Mouse (Mus musculus): ENCODE data around the gene Slc35a1. TPM values are rescaled to one million over a fixed set of nuclear protein-coding genes. Genes with fewer than 3 reads are reported as not detected.
A peak's percentile ranks its signal among the peaks of the same experiment; 100 is the strongest.

Slc35a1 gene
- polyA plus RNA-seq, 1 experiment from 2014 or later = 36.5 TPM

DNA sequence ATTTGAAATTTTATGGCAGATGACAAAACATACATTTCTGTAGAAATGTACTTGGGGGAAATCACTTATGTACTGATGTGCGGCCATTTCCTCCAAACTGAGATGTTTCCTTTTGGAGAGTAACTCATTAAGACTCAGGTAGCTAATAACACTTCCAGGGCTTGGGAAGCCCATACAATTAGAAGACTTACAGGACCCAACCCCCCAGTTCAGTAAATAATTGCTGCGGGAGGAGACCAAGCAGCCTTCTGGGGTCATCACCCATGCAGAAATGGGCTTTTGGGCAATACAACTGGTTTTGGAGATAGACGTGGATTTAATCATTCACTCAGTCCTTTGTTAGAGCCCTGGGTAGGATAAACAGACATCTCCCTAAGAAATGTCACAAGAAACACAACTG, 20.0 kb upstream of the Slc35a1 start:
- H3K9me3 ChIP-seq (replicated peaks) = no peaks in the 10 kb centered on the region
- 73% methylated on average over 3 of the region's 3 CpGs for WGBS
- H3K9ac ChIP-seq = no peak overlapping the region
- no peaks in the 10 kb centered on the region for H3K27me3 ChIP-seq
- no peak for ATAC-seq (replicated peaks; ENCODE audit: insufficient number of reproducible peaks, insufficient read depth, low FRiP score, low read depth)
- no peaks in the 10 kb centered on the region for H3K4me1 ChIP-seq (replicated peaks)
- H3K36me3 ChIP-seq = no peaks in the 10 kb centered on the region
- no peak overlapping the region for H3K4me2 ChIP-seq
- no peak overlapping the region for H3K27ac ChIP-seq
- no peak overlapping the region for H3K4me3 ChIP-seq

DNA sequence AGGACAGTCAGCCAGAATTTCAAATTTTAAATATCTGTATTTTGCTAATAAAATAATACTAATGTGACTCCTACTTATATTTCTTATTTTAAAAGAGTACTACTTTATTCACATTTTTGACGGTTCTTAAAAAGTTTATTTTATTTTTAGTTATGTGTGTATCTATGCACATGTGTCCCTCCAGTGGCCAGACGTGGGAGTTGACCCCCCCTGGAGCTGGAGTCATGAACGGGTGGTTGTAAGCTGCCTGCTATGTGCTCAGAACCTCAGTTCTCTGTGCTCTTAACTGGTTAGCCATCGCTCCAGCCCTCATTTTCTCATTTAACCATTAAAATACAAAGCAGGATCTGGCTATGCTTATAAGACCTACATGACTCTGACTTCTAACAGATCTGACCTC, 15.8 kb upstream of the Slc35a1 start:
- no peaks in the 10 kb centered on the region for H3K9me3 ChIP-seq (replicated peaks)
- no peak overlapping the region for H3K9ac ChIP-seq
- H3K27ac ChIP-seq = no peak overlapping the region
- 68% methylated on average over 4 of the region's 4 CpGs for WGBS
- H3K4me3 ChIP-seq = no peak overlapping the region
- no peak for ATAC-seq (replicated peaks; ENCODE audit: insufficient number of reproducible peaks, insufficient read depth, low FRiP score, low read depth)
- no peaks in the 10 kb centered on the region for H3K4me1 ChIP-seq (replicated peaks)
- no peaks in the 10 kb centered on the region for H3K27me3 ChIP-seq
- no peak overlapping the region for H3K4me2 ChIP-seq
- H3K36me3 ChIP-seq = no peaks in the 10 kb centered on the region

DNA sequence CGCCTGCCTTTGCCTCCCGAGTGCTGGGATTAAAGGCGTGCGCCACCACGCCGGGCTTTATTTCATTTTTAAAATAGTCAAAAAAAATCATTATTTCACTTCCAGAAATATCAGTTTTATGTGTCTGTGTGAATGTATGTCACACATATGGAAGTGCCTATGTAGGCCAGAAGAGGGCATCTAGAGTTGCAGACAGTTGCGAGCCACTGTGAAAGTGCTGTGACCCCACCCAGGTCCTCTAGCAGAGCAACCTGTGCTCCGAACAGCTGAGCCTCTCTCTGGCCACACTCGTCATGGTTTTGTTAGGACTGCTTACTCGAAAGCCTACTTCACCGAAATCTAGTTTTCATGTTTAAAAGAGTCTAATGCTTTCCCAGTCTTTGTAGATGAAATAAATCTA, 15.0 kb upstream of the Slc35a1 start:
- Histone ChIP-seq H3K27ac (no peak overlapping the region), H3K9me3 (replicated peaks) (no peaks in the 10 kb centered on the region), H3K27me3 (no peaks in the 10 kb centered on the region), H3K4me3 (no peak overlapping the region), H3K4me1 (replicated peaks) (no peaks in the 10 kb centered on the region), H3K9ac (no peak overlapping the region), H3K4me2 (no peak overlapping the region), H3K36me3 (no peaks in the 10 kb centered on the region)
- 94% methylated on average over 11 of the region's 11 CpGs for WGBS
- no peak for ATAC-seq (replicated peaks; ENCODE audit: insufficient number of reproducible peaks, insufficient read depth, low FRiP score, low read depth)

DNA sequence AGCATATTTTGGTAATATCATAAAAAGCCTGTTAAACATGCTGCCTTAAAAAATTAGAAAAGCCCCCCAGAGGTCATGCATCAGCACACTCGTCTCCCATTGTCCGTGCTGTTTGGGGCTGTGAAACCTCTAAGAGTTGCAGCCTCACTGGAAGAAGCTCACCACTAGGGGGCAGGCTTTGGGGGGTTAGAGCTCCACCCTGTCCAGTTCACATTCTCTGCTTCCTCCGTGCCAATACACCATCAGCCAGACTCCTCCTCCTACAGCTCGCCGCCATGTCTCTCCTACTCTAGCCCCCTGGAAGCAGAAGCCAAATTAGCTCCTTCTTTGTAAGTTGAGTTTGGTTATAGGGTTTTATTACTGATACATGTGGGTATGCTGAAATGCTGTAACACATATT, 14.3 kb upstream of the Slc35a1 start:
- Histone ChIP-seq H3K9ac (no peak overlapping the region), H3K4me1 (replicated peaks) (no peaks in the 10 kb centered on the region), H3K36me3 (no peaks in the 10 kb centered on the region), H3K9me3 (replicated peaks) (no peaks in the 10 kb centered on the region), H3K27ac (no peak overlapping the region), H3K4me2 (no peak overlapping the region), H3K27me3 (no peaks in the 10 kb centered on the region), H3K4me3 (no peak overlapping the region)
- WGBS = 51% methylated on average over 5 of the region's 5 CpGs
- ATAC-seq (replicated peaks; ENCODE audit: insufficient number of reproducible peaks, insufficient read depth, low FRiP score, low read depth) = no peak

DNA sequence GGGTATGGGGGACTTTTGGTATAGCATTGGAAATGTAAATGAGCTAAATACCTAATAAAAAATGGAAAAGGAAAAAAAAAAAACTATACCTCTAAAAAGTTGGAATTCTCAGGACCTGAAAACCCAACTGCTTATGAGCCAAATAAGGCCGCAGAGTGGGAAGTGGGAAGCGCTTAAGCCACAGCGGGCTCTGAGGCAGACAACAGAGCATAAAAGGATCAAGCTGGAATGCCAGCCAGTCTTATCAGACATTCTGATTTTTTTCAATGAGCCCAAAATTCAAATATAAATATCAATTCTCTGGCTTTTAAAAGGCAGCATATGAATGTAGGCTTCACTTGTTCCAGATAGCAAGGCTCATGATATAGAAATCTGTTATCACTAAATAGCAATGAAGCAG, 783 bp upstream of the Slc35a1 start:
- no peak for ATAC-seq (replicated peaks; ENCODE audit: insufficient number of reproducible peaks, insufficient read depth, low FRiP score, low read depth)
- Histone ChIP-seq H3K27me3 (no peaks in the 10 kb centered on the region), H3K9me3 (replicated peaks) (no peaks in the 10 kb centered on the region), H3K9ac (no peak overlapping the region), H3K36me3 (no peaks in the 10 kb centered on the region; the same call in 1 of the 2 replicates), H3K4me2 (peak overlapping the region; percentile 66; the same call in 1 of the 2 replicates), H3K4me3 (peak overlapping the region; percentile 70; the same call in 1 of the 2 replicates), H3K4me1 (replicated peaks) (0 out of 2 replicates have a peak, but pooled peaks cover 2% of the 10 kb centered on the region), H3K27ac (no peak overlapping the region)
- 64% methylated on average over 3 of the region's 3 CpGs for WGBS

DNA sequence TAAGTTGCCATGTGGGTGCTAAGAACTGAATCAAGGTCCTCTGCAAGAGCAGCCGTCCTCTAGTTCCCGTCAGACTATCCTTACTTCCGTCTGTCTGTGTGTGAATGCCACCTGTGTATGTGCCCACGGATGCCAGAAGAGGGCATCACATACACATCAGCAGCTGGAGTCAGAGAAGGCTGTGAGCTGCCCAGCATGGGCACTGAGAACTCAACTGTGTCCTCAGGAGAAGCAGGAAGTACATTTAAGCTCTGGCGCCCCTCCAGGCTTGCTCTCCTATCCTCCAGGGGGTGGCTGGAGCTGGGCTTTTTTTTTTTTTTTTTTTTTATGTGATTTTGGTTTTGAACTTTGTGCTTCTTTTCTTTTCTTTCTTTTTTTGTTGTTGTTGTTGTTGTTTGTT, 6.7 kb downstream of the Slc35a1 start:
- no peak overlapping the region for H3K4me3 ChIP-seq
- H3K27ac ChIP-seq = no peak overlapping the region
- peaks cover 9% of the 10 kb centered on the region for H3K36me3 ChIP-seq
- no peak overlapping the region for H3K4me2 ChIP-seq
- H3K9ac ChIP-seq = no peak overlapping the region
- H3K9me3 ChIP-seq (replicated peaks) = no peaks in the 10 kb centered on the region
- no peaks in the 10 kb centered on the region for H3K27me3 ChIP-seq
- H3K4me1 ChIP-seq (replicated peaks) = no peaks in the 10 kb centered on the region
- no peak for ATAC-seq (replicated peaks; ENCODE audit: insufficient number of reproducible peaks, insufficient read depth, low FRiP score, low read depth)
- 84% methylated on average over 5 of the region's 5 CpGs for WGBS

DNA sequence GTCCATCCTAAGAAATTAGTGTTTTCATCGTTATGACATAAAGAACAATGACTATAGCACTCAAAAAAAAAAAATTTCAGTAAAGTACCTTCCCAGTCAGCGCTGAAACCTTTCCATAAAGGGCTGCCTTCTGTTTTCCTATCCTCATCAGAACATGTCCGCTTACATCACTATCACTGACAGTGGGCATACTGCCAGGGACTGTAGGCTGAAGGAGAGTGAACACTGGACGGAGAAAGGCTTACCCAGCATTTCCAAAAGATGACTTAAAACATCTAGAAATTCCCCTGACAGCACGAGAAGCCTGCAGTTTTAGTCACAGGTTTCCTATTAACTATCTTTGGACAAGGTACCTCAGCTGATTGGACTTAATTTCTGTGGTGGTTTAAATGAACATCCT, 13.5 kb downstream of the Slc35a1 start:
- no peak overlapping the region for H3K9ac ChIP-seq
- no peaks in the 10 kb centered on the region for H3K4me1 ChIP-seq (replicated peaks)
- ATAC-seq (replicated peaks; ENCODE audit: insufficient number of reproducible peaks, insufficient read depth, low FRiP score, low read depth) = no peak
- H3K27ac ChIP-seq = no peak overlapping the region
- H3K9me3 ChIP-seq (replicated peaks) = no peaks in the 10 kb centered on the region
- peaks cover 21% of the 10 kb centered on the region for H3K36me3 ChIP-seq
- H3K4me2 ChIP-seq = no peak overlapping the region
- no peak overlapping the region for H3K4me3 ChIP-seq
- no peaks in the 10 kb centered on the region for H3K27me3 ChIP-seq
- 58% methylated on average over 5 of the region's 5 CpGs for WGBS

DNA sequence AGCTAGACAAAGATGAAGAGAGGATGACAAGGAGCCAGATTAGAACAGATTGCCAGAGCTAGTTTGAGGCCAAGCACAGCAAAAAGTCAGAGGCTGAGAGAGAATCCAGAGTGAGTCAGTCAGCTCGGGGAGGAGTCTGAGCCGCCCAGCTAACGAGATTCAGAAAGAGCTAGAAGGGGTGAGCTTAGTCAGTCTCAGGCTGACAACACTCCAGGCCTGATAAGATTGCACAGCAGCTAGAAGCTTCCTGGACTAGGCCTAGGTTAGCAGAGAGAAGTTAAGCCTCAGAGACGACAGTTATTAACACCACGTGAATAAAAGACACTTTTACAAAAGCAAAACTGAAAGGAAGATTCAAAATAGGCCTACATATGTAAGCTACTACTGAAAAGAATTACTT, 19.3 kb downstream of the Slc35a1 start:
- no peak overlapping the region for H3K9ac ChIP-seq
- H3K36me3 ChIP-seq = peaks cover 49% of the 10 kb centered on the region
- no peak overlapping the region for H3K4me2 ChIP-seq
- no peaks in the 10 kb centered on the region for H3K4me1 ChIP-seq (replicated peaks)
- H3K4me3 ChIP-seq = no peak overlapping the region
- H3K9me3 ChIP-seq (replicated peaks) = no peaks in the 10 kb centered on the region
- ATAC-seq (replicated peaks; ENCODE audit: insufficient number of reproducible peaks, insufficient read depth, low FRiP score, low read depth) = no peak
- 71% methylated on average over 5 of the region's 5 CpGs for WGBS
- H3K27me3 ChIP-seq = no peaks in the 10 kb centered on the region
- H3K27ac ChIP-seq = no peak overlapping the region

DNA sequence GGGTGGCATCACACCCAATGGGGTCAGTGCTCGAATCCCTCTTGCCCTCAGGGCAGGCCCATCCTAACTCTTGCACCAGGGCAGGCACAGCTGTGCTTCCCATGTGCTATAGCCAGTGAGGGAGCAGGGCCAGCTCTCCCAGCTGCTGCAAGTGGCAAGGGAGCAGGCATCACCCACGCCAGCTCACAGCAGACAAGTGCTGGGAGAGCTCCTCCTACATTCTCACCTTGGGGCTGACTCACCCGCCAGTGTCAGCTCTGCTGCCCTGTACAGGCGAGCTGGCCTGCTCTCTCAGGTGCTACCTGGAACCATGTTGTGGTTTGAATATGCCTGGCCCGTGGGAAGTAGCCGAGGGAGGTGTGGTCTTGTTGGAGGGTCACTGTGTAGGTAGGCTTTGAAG, 25.3 kb downstream of the Slc35a1 start:
- Histone ChIP-seq H3K36me3 (peaks cover 76% of the 10 kb centered on the region), H3K27ac (no peak overlapping the region), H3K27me3 (no peaks in the 10 kb centered on the region), H3K4me3 (no peak overlapping the region), H3K4me2 (no peak overlapping the region), H3K4me1 (replicated peaks) (no peaks in the 10 kb centered on the region), H3K9me3 (replicated peaks) (no peaks in the 10 kb centered on the region), H3K9ac (no peak overlapping the region)
- 78% methylated on average over 6 of the region's 6 CpGs for WGBS
- ATAC-seq (replicated peaks; ENCODE audit: insufficient number of reproducible peaks, insufficient read depth, low FRiP score, low read depth) = no peak

DNA sequence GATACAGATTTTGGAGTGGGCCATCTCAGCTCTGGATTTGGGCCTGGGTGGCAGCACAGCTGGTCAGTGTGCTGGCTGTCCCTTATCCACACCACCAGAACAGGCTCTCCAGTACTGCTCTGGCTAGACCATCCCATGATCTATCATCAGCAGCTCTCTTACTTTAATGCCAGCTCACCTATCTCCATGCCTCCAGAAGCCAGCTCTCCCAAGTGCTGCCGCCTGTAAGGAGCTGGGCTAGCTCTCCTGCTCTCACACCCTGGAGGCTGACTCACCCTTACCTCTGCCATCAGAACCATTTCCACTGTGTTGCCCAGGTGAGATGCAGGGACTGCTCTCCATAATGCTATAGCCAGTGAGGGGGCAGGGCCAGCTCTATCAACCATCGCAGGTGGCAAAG, 25.7 kb downstream of the Slc35a1 start:
- 91% methylated on average over 2 of the region's 2 CpGs for WGBS
- no peak overlapping the region for H3K9ac ChIP-seq
- no peaks in the 10 kb centered on the region for H3K27me3 ChIP-seq
- no peak overlapping the region for H3K27ac ChIP-seq
- no peak overlapping the region for H3K4me3 ChIP-seq
- H3K4me2 ChIP-seq = no peak overlapping the region
- peaks cover 78% of the 10 kb centered on the region for H3K36me3 ChIP-seq
- H3K9me3 ChIP-seq (replicated peaks) = no peaks in the 10 kb centered on the region
- no peak for ATAC-seq (replicated peaks; ENCODE audit: insufficient number of reproducible peaks, insufficient read depth, low FRiP score, low read depth)
- no peaks in the 10 kb centered on the region for H3K4me1 ChIP-seq (replicated peaks)

DNA sequence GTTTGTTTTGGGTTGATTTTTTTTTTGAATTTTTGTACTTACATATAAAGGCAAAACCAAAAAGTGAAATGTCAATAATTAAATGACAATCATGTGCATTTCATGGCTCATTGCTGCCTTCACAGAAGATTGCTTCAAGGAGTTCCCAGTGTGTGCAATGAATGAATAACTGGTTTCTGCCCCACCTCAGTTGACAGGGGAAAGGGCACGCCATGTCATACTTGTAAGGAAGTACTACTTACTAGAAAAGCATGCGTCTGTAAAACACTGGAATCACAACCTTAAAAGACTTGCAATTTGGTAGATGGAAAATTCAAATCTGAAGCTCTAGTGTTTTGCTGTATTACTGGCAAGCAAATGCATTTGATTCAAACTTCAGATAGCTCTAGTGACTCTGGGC, 28.2 kb downstream of the Slc35a1 start:
- H3K4me3 ChIP-seq = no peak overlapping the region
- no peak overlapping the region for H3K27ac ChIP-seq
- no peaks in the 10 kb centered on the region for H3K9me3 ChIP-seq (replicated peaks)
- no peak overlapping the region for H3K9ac ChIP-seq
- WGBS = 89% methylated on average over 2 of the region's 2 CpGs
- H3K36me3 ChIP-seq = peaks cover 81% of the 10 kb centered on the region
- no peaks in the 10 kb centered on the region for H3K4me1 ChIP-seq (replicated peaks)
- H3K27me3 ChIP-seq = no peaks in the 10 kb centered on the region
- H3K4me2 ChIP-seq = no peak overlapping the region
- ATAC-seq (replicated peaks; ENCODE audit: insufficient number of reproducible peaks, insufficient read depth, low FRiP score, low read depth) = no peak

DNA sequence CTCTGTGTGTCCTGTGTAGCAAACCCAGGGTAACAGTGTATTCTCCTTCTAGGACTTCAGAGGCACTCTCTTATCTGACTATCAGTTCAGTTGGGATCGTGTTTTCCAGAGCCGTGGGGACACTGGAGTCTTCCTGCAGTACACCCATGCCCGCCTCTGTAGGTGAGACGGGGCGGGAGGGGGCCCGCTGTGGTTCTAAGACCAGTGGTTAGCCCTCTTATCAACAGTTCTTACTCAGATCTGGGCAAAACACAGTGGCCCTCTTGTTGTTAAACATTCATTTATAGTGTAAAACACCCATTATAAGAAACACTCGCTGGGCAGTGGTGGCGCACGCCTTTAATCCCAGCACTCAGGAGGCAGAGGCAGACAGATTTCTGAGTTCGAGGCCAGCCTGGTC, 31.1 kb downstream of the Slc35a1 start:
- no peak overlapping the region for H3K9ac ChIP-seq
- ATAC-seq (replicated peaks; ENCODE audit: insufficient number of reproducible peaks, insufficient read depth, low FRiP score, low read depth) = no peak
- peaks cover 72% of the 10 kb centered on the region for H3K36me3 ChIP-seq
- no peaks in the 10 kb centered on the region for H3K4me1 ChIP-seq (replicated peaks)
- H3K4me3 ChIP-seq = no peak overlapping the region
- H3K9me3 ChIP-seq (replicated peaks) = no peaks in the 10 kb centered on the region
- H3K27me3 ChIP-seq = no peaks in the 10 kb centered on the region
- no peak overlapping the region for H3K4me2 ChIP-seq
- WGBS = 89% methylated on average over 10 of the region's 10 CpGs
- H3K27ac ChIP-seq = no peak overlapping the region

All from heart, embryonic 15.5 days (tissue).